Mouse (Mus musculus) forebrain, embryonic 16.5 days (tissue): ENCODE measurements at regions not wholly inside any gene's neighbourhood (a gene's known extent, or its start where the extent isn't known, plus 50 kb on each side); places are given as distances from the start of the nearest gene placed in this dataset.

Source experiments
- ATAC-seq: fragments of 200-750 bp; cut with Nextera tagmentation; 2 replicates; pipeline ENCODE4 v1.8.0; 2017; ENCODE audit warnings: mild to moderate bottlenecking, moderate library complexity
- H3K27ac ChIP-seq: fragments of 300-500 bp; sonication (generic); 2 replicates; pipeline ENCODE4 v1.5.1; 2014; ENCODE audit warnings: low read length, control low read depth
- H3K27me3 ChIP-seq: fragments of 300-500 bp; sonication (generic); replicated peaks from 2 replicates; pipeline ENCODE4 v1.6.1; 2014; ENCODE audit warnings: low read length; ENCODE audit not compliant: control insufficient read depth, insufficient read depth
- H3K36me3 ChIP-seq: fragments of 300-500 bp; sonication (generic); 2 replicates; pipeline ENCODE4 v1.6.1; 2014; ENCODE audit not compliant: control insufficient read depth, insufficient read depth
- H3K4me1 ChIP-seq: fragments of 300-500 bp; sonication (generic); replicated peaks from 2 replicates; pipeline ENCODE4 v1.6.1; 2014; ENCODE audit warnings: low read length; ENCODE audit not compliant: control insufficient read depth, insufficient read depth
- H3K4me2 ChIP-seq: fragments of 300-500 bp; sonication (generic); 2 replicates; pipeline ENCODE4 v1.6.1; 2014; ENCODE audit warnings: mild to moderate bottlenecking, low read length, control low read depth
- H3K4me3 ChIP-seq: fragments of 300-500 bp; sonication (generic); replicated peaks from 2 replicates; pipeline ENCODE4 v1.5.1; 2014; ENCODE audit warnings: mild to moderate bottlenecking, low read length, control low read depth
- H3K9ac ChIP-seq: fragments of 300-500 bp; sonication (generic); replicated peaks from 2 replicates; pipeline ENCODE4 v1.6.1; 2014; ENCODE audit warnings: low read depth, low read length, control low read depth
- H3K9me3 ChIP-seq: fragments of 300-500 bp; sonication (generic); 2 replicates; pipeline ENCODE4 v1.6.1; 2016; ENCODE audit warnings: low read length; ENCODE audit not compliant: control insufficient read depth
- WGBS: fragments of 180-500 bp; shearing (Covaris S2); extraction: QIAGEN DNeasy Blood & Tissue Kit; methylation state at CpG from one replicate; pipeline ENCODE4 v1.1.7; 2014; 5-methylcytosine and 5-hydroxymethylcytosine counted together

GRCm38 (mm10) chr3:33960211-33960610 lies 59.5 kb upstream of the Fxr1 start:
- Histone ChIP-seq H3K27ac (no peak overlapping the region), H3K36me3 (no peaks in the 10 kb centered on the region), H3K9me3 (no peaks in the 10 kb centered on the region), H3K4me1 (peaks cover 5% of the 10 kb centered on the region), H3K4me2 (no peak overlapping the region), H3K4me3 (no peak overlapping the region), H3K9ac (no peak overlapping the region), H3K27me3 (peaks cover 10% of the 10 kb centered on the region)
- WGBS: 61% methylated on average over 6 of the region's 6 CpGs
- ATAC-seq: 0 out of 2 replicates have a peak, but pooled peaks have one; percentile 29

DNA sequence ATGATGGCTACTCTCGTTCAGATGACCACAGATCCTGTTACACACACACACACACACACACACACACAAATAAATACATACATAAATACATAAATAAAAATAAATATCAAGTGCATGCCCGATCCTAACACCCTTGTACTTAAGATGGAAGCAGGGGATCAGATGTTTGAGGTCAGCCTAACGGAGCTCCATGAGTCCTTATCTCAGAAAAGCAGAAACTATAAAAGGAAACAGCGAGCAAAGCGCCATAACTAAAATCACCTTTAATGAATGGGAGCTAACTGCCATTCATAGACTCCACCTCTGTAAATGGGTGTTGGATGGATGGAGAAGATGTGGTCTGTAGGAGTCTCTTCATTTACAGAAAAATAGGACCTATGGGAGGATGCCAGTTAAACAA lies 56.8 kb upstream of the Fxr1 start:
- H3K9ac ChIP-seq: no peak overlapping the region
- no peak overlapping the region for H3K4me2 ChIP-seq
- H3K4me3 ChIP-seq: no peak overlapping the region
- 90% methylated on average over 5 of the region's 5 CpGs for WGBS
- H3K4me1 ChIP-seq: no peaks in the 10 kb centered on the region
- H3K9me3 ChIP-seq: no peaks in the 10 kb centered on the region
- no peak for ATAC-seq
- no peaks in the 10 kb centered on the region for H3K36me3 ChIP-seq
- H3K27ac ChIP-seq: no peak overlapping the region
- no peaks in the 10 kb centered on the region for H3K27me3 ChIP-seq

GRCm38 (mm10) chr3:33967184-33967583 lies 52.6 kb upstream of the Fxr1 start:
- H3K4me2 ChIP-seq: no peak overlapping the region
- no peak overlapping the region for H3K9ac ChIP-seq
- no peak overlapping the region for H3K27ac ChIP-seq
- no peaks in the 10 kb centered on the region for H3K36me3 ChIP-seq
- no peak overlapping the region for H3K4me3 ChIP-seq
- no peaks in the 10 kb centered on the region for H3K9me3 ChIP-seq
- H3K27me3 ChIP-seq: no peaks in the 10 kb centered on the region
- 83% methylated on average over 8 of the region's 8 CpGs for WGBS
- ATAC-seq: no peak
- H3K4me1 ChIP-seq: no peaks in the 10 kb centered on the region
